Mouse (Mus musculus): ENCODE measurements around the gene Nemp1.
A peak's percentile ranks its signal among the peaks of the same experiment; 100 is the strongest.
"Not testable (repeated sequence)": the region's sequence is repeated elsewhere in the genome, so short reads cannot be mapped to it uniquely, and the experiment has no call there.

The Nemp1 gene

GRCm38 (mm10) chr10:127643553-127644238 lies 23.0 kb upstream of the Nemp1 start:
- DNase-seq (ENCODE audit: extremely low spot score), result peak; percentile 72

- no peak for DNase-seq (ENCODE audit: extremely low spot score)
Observed at GRCm38 (mm10) chr10:127645791-127646190, 20.9 kb upstream of the Nemp1 start.

DNA sequence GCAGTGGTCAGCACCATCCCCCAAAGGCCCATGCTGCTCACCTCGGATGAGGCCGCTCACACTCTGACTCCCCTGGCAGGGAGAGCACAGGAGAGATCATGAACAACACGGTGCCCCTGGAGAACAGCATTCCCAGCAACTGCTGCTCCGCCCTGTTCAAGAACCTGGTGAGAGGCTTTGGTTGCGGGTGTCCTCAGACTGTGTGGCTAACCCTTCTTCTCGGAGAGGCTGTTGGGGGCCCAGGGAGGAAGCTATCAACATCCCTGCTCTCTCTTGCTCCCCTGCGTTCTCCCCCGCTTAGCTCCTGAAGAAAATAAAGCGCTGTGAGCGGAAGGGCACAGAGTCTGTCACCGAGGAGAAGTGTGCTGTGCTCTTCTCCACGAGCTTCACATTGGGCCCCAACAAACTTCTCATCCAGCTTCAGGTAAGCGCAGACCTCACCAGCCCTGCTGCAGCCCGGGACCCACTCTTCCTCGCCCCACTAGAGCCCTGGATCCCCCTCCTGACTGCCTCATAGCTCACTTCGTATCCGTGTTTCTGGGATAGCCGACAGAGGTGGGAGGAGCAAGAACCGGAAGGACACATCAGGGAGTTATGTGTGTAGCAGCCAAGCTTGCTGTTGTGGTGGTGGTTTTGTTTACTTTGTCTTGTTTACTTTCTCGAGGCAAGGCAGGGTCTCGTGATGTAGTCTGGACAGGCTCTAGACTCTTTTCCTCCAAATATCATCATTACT lies 13.6 kb upstream of the Nemp1 start:
- no peak for DNase-seq (ENCODE audit: extremely low spot score)

DNA sequence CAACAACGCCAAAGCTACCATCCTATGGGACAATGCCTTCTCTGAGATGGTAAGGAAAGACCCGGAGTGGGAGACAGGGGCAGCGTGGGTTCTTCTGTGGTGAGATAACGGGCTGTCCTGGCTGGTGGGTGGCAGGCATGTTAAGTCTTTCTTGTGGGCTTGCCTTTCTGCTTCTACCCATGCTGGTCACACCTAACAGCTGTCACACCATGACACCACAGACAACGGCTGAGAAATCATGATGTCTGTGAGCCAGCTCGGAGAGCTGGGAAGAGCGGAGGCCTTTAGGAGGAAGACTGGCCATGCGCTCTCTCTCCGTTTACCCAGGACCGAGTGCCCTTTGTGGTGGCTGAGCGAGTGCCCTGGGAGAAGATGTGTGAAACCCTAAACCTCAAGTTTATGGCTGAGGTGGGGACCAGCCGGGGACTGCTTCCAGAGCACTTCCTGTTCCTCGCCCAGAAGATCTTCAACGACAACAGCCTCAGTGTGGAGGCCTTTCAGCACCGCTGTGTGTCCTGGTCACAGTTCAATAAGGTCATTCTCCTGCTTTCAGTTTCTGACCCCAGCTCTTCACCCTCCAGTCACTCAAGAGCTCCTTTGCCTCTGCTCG lies 11.6 kb upstream of the Nemp1 start:
- no peak for DNase-seq (ENCODE audit: extremely low spot score)

- DNase-seq (ENCODE audit: extremely low spot score), result not testable (repeated sequence)
Observed at GRCm38 (mm10) chr10:127657617-127658016, 9.1 kb upstream of the Nemp1 start.

DNA sequence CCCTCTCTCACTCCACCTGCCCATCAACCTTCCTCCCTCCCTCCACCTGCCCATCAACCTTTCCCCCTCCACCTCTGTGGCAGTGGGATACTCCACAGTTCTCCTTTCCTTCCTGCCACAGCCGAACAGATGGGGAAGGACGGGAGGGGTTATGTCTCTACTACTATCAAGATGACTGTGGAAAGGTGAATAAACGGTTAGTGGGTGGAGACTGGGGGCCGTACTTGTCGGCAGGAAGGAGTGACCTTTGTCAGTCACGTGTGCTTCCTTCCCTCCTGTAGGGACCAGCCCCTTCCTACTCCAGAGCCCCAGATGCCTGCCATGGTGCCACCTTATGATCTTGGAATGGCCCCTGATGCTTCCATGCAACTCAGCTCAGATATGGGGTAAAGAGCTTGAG lies 8.6 kb upstream of the Nemp1 start:
- DNase-seq (ENCODE audit: extremely low spot score), result no peak

DNA sequence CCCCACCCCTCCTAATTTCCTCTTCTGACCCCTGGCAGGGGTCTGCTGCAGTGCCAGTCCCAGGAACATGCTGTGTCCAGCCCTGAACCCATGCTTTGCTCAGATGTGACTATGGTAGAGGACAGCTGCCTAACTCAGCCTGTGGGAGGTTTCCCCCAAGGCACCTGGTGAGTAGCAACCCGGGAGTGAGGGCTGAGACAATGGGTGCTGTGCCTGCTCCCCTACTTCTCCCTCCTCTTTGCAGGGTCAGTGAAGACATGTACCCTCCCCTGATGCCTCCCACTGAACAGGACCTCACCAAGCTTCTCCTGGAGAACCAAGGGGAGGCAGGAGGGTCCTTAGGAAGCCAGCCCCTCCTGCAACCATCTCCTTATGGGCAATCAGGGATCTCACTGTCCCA lies 7.2 kb upstream of the Nemp1 start:
- DNase-seq (ENCODE audit: extremely low spot score), result no peak

- DNase-seq (ENCODE audit: extremely low spot score), result no peak
Observed at GRCm38 (mm10) chr10:127661291-127661914, 5.3 kb upstream of the Nemp1 start.

DNA sequence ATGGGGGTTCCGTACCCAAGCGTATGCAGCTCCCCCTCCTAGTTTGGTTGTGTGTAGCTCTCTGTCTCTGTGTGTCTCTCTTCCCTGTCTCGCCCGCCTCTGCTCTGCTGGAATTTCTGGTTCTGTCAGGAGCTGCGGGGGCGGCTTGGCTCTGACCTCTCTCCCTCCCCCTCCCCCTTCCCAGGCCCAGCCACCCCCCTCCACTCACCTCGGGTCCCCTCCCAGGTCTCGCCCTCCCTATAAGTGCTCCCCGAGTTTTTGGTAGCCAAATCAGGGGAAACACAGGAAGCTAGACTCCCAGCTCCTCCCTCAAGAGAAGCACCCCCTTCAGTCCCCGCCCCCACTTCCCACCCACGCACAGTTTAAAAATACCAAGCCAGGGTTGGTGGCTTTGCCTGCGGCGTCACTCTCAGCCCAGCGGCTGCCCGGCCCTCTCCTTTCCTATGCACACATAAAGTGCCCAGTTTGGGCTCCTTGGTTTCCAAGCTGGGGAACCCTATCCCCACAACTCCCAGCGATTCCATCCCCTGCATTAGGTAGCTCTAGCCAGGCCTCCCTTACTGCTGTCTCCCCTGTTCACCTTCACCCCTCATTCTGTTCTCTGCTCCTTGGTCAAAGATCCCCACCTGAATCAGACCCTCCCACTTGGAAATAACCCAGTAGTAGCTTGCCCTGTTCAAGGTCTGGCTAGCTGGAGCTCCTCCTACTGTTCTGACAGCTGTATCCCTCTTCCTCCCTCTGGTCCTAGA lies 4.6 kb upstream of the Nemp1 start:
- peak; percentile 52 for DNase-seq (ENCODE audit: extremely low spot score)

DNA sequence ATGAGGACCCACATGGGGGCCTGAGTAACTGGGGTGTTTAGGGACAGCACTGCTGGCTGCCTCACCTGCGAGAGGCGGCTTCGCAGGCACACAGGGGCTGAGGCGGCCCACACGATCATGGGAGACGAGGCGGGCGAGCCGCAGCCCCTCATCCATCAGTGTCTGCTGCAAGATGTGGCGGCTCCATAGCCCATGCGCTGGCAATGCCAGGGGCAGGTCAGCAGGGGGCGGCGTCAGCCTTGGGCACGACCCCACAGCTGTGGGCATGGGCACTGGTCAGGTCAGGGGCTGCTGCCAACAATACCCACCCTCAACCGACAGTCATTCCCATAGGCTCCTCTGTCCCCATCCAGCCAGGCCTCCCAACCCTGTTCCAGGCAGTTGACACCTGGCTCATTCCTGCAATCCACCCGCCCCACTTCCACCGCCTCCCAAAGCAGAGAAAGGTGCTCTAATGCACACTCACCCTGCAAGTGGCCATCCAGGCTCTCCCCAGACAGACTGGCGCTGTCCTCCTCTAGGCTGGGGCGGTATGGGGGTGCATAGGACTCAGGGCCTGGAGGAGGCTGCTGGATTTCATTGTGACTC lies 3.9 kb upstream of the Nemp1 start:
- peak; percentile 58 for DNase-seq (ENCODE audit: extremely low spot score)

DNA sequence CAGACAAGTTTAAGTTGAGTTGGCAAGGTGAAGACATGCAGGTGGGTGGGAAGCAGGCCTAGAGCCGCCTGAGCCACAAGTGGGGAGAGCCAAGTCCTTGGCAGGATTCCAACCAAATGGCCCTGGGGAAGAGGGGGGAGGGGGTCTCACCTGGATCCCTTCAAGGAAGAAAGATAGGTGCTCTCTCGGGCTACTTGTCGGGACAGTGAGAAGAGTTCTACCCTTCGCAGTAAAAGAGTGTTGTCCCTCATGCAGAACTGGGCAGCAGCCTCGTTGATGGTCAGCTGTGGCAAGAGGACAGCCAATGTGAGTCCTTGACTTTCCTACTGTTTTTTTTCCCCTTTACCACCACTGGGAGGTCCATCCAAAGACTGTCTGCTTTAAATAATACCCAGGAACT lies 3.1 kb upstream of the Nemp1 start:
- DNase-seq (ENCODE audit: extremely low spot score), result no peak

- DNase-seq (ENCODE audit: extremely low spot score), result no peak
Observed at GRCm38 (mm10) chr10:127664166-127664565, 2.5 kb upstream of the Nemp1 start.

DNA sequence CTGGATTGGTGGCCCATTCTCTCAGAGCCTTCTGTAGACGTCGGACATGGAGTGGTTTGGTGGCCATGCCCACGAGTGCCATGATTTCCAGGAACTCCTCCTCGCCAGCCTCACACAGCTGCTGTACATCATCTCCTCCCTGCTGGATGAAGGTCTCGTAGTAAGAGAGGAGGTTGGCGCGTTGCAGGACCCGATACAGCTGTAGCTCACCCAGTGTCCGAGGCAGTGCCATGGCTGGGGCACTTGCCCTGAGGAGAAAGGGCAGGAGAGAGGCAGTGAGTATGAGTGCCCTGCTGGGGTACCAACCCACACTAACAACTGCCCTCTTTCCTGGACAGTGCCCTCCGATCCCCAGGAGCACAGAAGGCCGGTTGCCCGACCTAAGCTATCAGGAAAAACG lies 1.8 kb upstream of the Nemp1 start:
- DNase-seq (ENCODE audit: extremely low spot score), result no peak

DNA sequence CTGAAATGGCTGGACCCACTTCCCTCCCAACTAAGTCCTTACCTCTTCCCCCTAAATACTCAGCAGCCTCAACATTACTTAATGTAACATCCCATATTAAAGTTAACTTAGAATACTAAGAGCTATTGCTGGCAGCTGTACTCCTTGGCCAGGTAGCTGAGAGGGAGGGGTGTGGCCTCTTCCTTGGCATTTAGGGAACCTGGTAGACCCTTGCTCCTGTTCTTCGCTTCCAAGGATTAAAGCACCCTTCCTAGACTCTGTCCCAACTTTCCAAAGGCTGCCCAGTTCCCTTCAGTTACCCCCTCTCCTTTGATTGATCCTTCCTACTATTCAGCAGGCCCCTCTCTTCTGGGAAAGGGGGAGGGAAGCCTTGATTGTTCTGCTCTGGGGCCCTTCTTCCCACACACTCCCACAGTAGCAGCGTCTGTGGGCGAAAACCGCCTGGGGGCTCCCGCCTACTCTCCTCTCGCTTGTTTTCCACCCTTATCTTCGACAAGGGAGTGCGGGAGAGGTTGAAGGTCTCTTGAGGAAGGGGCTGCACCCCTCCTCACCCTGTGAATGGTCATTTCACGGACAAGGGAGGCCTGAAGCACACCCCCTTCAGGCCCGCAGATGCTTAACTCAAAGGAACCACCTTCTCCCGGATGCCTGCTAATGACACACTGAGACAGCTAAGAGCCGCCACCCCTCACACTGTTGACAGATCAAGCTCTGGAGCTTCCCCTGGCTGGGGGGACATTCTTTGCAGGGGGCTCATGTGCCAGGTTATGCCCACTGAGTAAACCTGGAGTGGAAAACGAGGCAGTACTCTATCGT lies 1.1 kb upstream of the Nemp1 start:
- peak; percentile 53 for DNase-seq (ENCODE audit: extremely low spot score)

- DNase-seq (ENCODE audit: extremely low spot score), result peak; percentile 83
Observed at GRCm38 (mm10) chr10:127667269-127668092, 780 bp downstream of the Nemp1 start.

GRCm38 (mm10) chr10:127668093-127669050 lies 1.7 kb downstream of the Nemp1 start, which contains the start of gene Nab2:
Gene Nab2 (minus strand): TSS chr10:127668568.
- peak; percentile 62 for DNase-seq (ENCODE audit: extremely low spot score)

GRCm38 (mm10) chr10:127669170-127669569 lies 2.5 kb downstream of the Nemp1 start:
- no peak for DNase-seq (ENCODE audit: extremely low spot score)

DNA sequence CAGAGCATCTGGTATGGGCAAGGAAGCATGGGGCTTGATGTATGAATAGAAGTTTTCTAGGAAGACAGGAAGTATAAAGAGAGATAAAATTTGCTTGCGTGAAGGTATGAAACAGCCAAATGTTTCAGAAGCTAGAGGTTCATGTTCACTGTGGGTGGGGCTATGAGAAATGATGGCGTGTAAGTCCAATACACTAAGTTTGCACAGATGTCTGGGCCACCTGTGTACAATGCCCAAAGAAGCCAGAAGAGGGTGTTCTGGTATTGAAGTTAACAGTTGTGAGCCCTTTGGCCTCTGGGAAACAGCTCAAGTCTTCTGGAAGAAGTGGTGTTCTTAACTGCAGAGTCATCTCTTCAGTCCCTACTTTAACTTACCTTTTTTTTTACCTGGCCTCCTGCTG lies 3.5 kb downstream of the Nemp1 start:
- no peak for DNase-seq (ENCODE audit: extremely low spot score)

Data from embryo, embryonic 9.5 days (tissue).